ENCODE assay signal across 9 mouse cellular contexts in the genomic region with DNA sequence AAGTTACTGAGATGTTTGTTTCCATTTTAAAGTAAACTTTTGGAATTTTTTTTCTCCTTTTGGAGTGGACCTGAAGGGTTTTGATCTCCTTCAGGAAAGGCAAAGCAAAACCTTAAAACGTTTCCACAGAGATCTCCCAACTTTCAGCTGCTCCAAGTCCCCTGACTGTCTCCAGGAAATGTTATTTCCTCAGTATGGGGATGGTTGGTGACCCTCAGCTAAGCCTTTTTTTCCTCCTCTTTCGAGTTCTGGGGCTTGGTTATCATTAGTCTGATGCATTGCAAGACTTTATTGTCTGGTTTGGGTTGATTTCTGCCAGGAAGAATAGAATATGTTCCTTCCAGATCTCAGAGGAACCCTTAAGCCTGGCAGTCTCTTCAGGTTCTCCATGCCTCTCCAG. TPM values are rescaled to one million over a fixed set of nuclear protein-coding genes. Genes with fewer than 3 reads are reported as not detected.
DNase-seq lines count a peak whose midpoint lies in the region; ATAC-seq and TF ChIP-seq lines count a peak whose summit lies in the region.
"Had no signal": no experiment of that assay in that cellular context is flagged by ENCODE, and none has a peak within 500 bp of the region (broad histone marks: within the 10 kb centered on the region; RNA-seq: fewer than 3 reads in every experiment).

No protein-coding gene starts in this region.

- TF ChIP-seq CTCF in kidney, adult 2 months (conservative IDR thresholded peaks at IDR 0.05; ENCODE audit: insufficient read depth, insufficient read length, low read depth, low read length), result no peak

- no peaks in the 10 kb centered on the region for H3K27me3 ChIP-seq in kidney, adult 2 months (replicated peaks; ENCODE audit: control insufficient read depth, insufficient read depth, low read length)
- H3K27me3 ChIP-seq in embryonic facial prominence, embryonic 11.5 days (ENCODE audit: control insufficient read depth, insufficient read depth, low read length), result no peaks in the 10 kb centered on the region
- H3K27me3 ChIP-seq in hindbrain, embryonic 12.5 days, result no peaks in the 10 kb centered on the region
- no peaks in the 10 kb centered on the region for H3K27me3 ChIP-seq in midbrain, embryonic 14.5 days (ENCODE audit: control insufficient read depth, insufficient read depth, low read length)

- H3K27ac ChIP-seq in kidney, adult 2 months (ENCODE audit: insufficient read depth, low read depth, low read length), result peak overlapping the region; percentile 19; the same call in 1 of the 2 replicates
- 0 out of 2 replicates have a peak overlapping the region, but pooled peaks have one; percentile 93 for H3K27ac ChIP-seq in embryonic facial prominence, embryonic 11.5 days (replicated peaks; ENCODE audit: low read depth, low read length)
- peak overlapping the region; percentile 99 for H3K27ac ChIP-seq in hindbrain, embryonic 12.5 days
- peak overlapping the region; percentile 99 for H3K27ac ChIP-seq in midbrain, embryonic 14.5 days (replicated peaks; ENCODE audit: low read depth, low read length)

- no peak overlapping the region for H3K4me3 ChIP-seq in kidney, adult 2 months (ENCODE audit: insufficient read depth, low read depth, low read length)
- H3K4me3 ChIP-seq in embryonic facial prominence, embryonic 11.5 days (ENCODE audit: low read depth, low read length), result peak overlapping the region; percentile 64
- peak overlapping the region; percentile 85 for H3K4me3 ChIP-seq in hindbrain, embryonic 12.5 days
- peak overlapping the region; percentile 87 for H3K4me3 ChIP-seq in midbrain, embryonic 14.5 days (replicated peaks; ENCODE audit: low read depth, low read length)

- no peak for ATAC-seq in embryonic facial prominence, embryonic 11.5 days (replicated peaks; ENCODE audit: insufficient number of reproducible peaks, low FRiP score, low TSS enrichment, low read depth)
- ATAC-seq in hindbrain, embryonic 12.5 days (ENCODE audit: low FRiP score), result no peak
- ATAC-seq in midbrain, embryonic 14.5 days (ENCODE audit: low FRiP score, low TSS enrichment), result no peak
- ATAC-seq in frontal cortex, adult (ENCODE audit: low TSS enrichment), result no peak

- no peaks in the 10 kb centered on the region for H3K36me3 ChIP-seq in kidney, adult 2 months (ENCODE audit: control insufficient read depth, insufficient read depth, low read length)
- H3K36me3 ChIP-seq in embryonic facial prominence, embryonic 11.5 days (replicated peaks; ENCODE audit: control insufficient read depth, insufficient read depth, low read depth, low read length), result no peaks in the 10 kb centered on the region
- no peaks in the 10 kb centered on the region for H3K36me3 ChIP-seq in hindbrain, embryonic 12.5 days
- no peaks in the 10 kb centered on the region for H3K36me3 ChIP-seq in midbrain, embryonic 14.5 days (ENCODE audit: control insufficient read depth, insufficient read depth, low read length)

- TF ChIP-seq POLR2A in kidney, adult 2 months (IDR thresholded peaks at IDR 0.05; ENCODE audit: low read depth, low read length), result no peak

- peak overlapping the region; percentile 82 for H3K9ac ChIP-seq in embryonic facial prominence, embryonic 11.5 days (replicated peaks; ENCODE audit: low read length)
- peak overlapping the region; percentile 97 for H3K9ac ChIP-seq in hindbrain, embryonic 12.5 days
- peak overlapping the region; percentile 98 for H3K9ac ChIP-seq in midbrain, embryonic 14.5 days (replicated peaks; ENCODE audit: low read length)

- H3K4me1 ChIP-seq in kidney, adult 2 months (ENCODE audit: control insufficient read depth, insufficient read depth, low read length), result peaks cover 11% of the 10 kb centered on the region; the same call in 1 of the 2 replicates
- H3K4me1 ChIP-seq in embryonic facial prominence, embryonic 11.5 days (ENCODE audit: control insufficient read depth, insufficient read depth, low read length), result no peaks in the 10 kb centered on the region
- H3K4me1 ChIP-seq in hindbrain, embryonic 12.5 days, result peaks cover 24% of the 10 kb centered on the region
- H3K4me1 ChIP-seq in midbrain, embryonic 14.5 days (ENCODE audit: control insufficient read depth, insufficient read depth, low read length), result peaks cover 39% of the 10 kb centered on the region

- peak overlapping the region; percentile 69 for H3K4me2 ChIP-seq in embryonic facial prominence, embryonic 11.5 days (ENCODE audit: low read depth, low read length)
- peak overlapping the region; percentile 58 for H3K4me2 ChIP-seq in hindbrain, embryonic 12.5 days (replicated peaks)
- H3K4me2 ChIP-seq in midbrain, embryonic 14.5 days (ENCODE audit: low read length), result peak overlapping the region; percentile 82

- no peaks in the 10 kb centered on the region for H3K9me3 ChIP-seq in embryonic facial prominence, embryonic 11.5 days (replicated peaks; ENCODE audit: control insufficient read depth, low read length)
- no peaks in the 10 kb centered on the region for H3K9me3 ChIP-seq in hindbrain, embryonic 12.5 days (replicated peaks)
- no peaks in the 10 kb centered on the region for H3K9me3 ChIP-seq in midbrain, embryonic 14.5 days (ENCODE audit: control insufficient read depth, low read length)

- 45% methylated on average over 2 of the region's 2 CpGs for WGBS in kidney, adult 2 months
- 25% methylated on average over 2 of the region's 2 CpGs for WGBS in embryonic facial prominence, embryonic 11.5 days
- 34% methylated on average over 2 of the region's 2 CpGs for WGBS in hindbrain, embryonic 12.5 days
- WGBS in midbrain, embryonic 14.5 days, result 17% methylated on average over 2 of the region's 2 CpGs

- no peak for DNase-seq in kidney, adult 2 months
- no peak for DNase-seq in kidney, adult 18-20 months
- DNase-seq in embryonic facial prominence, embryonic 11.5 days (ENCODE audit: low spot score), result no peak
- DNase-seq in midbrain, embryonic 14.5 days, result no peak
- DNase-seq in cerebellum, adult 8-10 months, result no peak
- DNase-seq in lung, postnatal 25 days (ENCODE audit: low spot score), result no peak
- DNase-seq: right cerebral cortex, postnatal 14 days had no signal

RNA-seq across cellular contexts. Expression of a gene that starts 5.3 kb away (rescaled TPM):
- 8.7 and 10.2 TPM in 2 replicates for polyA plus RNA-seq in kidney, adult 2 months (2012; rRNA removed)
- polyA plus RNA-seq in embryonic facial prominence, embryonic 11.5 days (2014; fragmentation: Nextera tagmentation; extraction: Ambion mirVana), result 15.4 and 16.9 TPM in 2 replicates
- 16.3 and 18.3 TPM in 2 replicates for polyA plus RNA-seq in hindbrain, embryonic 12.5 days (2016; fragmentation: Nextera tagmentation; extraction: Ambion mirVana)
- polyA plus RNA-seq in midbrain, embryonic 14.5 days (2014; fragmentation: Nextera tagmentation; extraction: Ambion mirVana), result 19.6 and 25.6 TPM in 2 replicates

Comparison
In these comparisons a context has a peak if more than half of its experiments do, and no peak if none do; other contexts are left out.
1. H3K27ac ChIP-seq: peak in every context shown above with its lines; median percentile 99 in hindbrain, embryonic 12.5 days; 99 in midbrain, embryonic 14.5 days; 93 in embryonic facial prominence, embryonic 11.5 days; 19 in kidney, adult 2 months.